Mouse (Mus musculus): ENCODE data around the gene Prph2.

The Prph2 gene

GRCm38 (mm10) chr17:46963186-46963585 lies 52.9 kb downstream of the Prph2 start:
- no peak for DNase-seq (ENCODE audit: low spot score)

- no peak for DNase-seq (ENCODE audit: low spot score)
Observed at GRCm38 (mm10) chr17:46966892-46967291, 56.6 kb downstream of the Prph2 start.

- no peak for DNase-seq (ENCODE audit: low spot score)
Observed at GRCm38 (mm10) chr17:46972603-46973002, 62.3 kb downstream of the Prph2 start.
